Mouse (Mus musculus): ENCODE data around the gene Wfdc2.

DNA sequence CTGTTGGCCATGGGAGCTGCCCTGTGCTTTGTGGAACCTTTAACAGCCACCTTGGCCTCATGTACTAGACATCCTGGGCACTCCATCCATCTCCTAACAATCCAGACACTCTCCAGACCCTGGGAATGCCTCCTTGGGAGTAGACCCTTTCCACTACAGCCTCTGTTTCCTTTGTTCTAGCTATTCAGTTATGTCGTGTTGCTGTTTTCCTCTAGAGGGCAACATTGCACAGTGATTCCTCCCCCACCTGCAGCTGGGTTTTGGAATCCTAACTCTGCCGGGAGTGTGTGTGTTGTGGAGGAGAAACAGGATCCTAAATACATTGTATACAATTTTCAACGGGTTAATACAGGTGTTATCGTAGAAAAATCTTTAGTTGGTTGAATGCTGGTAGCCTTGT, 29.8 kb downstream of the Wfdc2 start:
- TF ChIP-seq CTCF (IDR thresholded peaks at IDR 0.05; ENCODE audit: low read depth, low read length) (peak; percentile 55), POLR2A (IDR thresholded peaks at IDR 0.05; ENCODE audit: extremely low read depth, insufficient read depth, low read length) (no peak)
